Mouse (Mus musculus): Measurements from ENCODE around the gene Tas1r2. TPM values are rescaled to one million over a fixed set of nuclear protein-coding genes. Genes with fewer than 3 reads are reported as not detected.

The Tas1r2 gene
- polyA plus RNA-seq (2012; rRNA removed): not detected in 2 replicates

GRCm38 (mm10) chr4:139653238-139653637 is at the start of gene Tas1r2:
Gene Tas1r2, plus strand, starts transcription at chr4:139653538.
- no peak for DNase-seq (ENCODE audit: low spot score)

- no peak for DNase-seq (ENCODE audit: low spot score)
These were observed 48.1 kb upstream of the Tas1r2 start for GRCm38 (mm10) chr4:139605216-139605615.

GRCm38 (mm10) chr4:139606732-139607131 is 46.6 kb upstream of the Tas1r2 start:
- DNase-seq (ENCODE audit: low spot score): no peak

- no peak for DNase-seq (ENCODE audit: low spot score)
These were observed 44.4 kb upstream of the Tas1r2 start for GRCm38 (mm10) chr4:139608975-139609374.

- DNase-seq (ENCODE audit: low spot score): no peak
These were observed 42.4 kb upstream of the Tas1r2 start for GRCm38 (mm10) chr4:139610954-139611353.

- DNase-seq (ENCODE audit: low spot score): peak; percentile 75
These were observed 41.8 kb upstream of the Tas1r2 start for GRCm38 (mm10) chr4:139611542-139611953.

GRCm38 (mm10) chr4:139614524-139615260 is 38.6 kb upstream of the Tas1r2 start:
- DNase-seq (ENCODE audit: low spot score): no peak

GRCm38 (mm10) chr4:139616276-139617000 is 36.9 kb upstream of the Tas1r2 start:
- no peak for DNase-seq (ENCODE audit: low spot score)

GRCm38 (mm10) chr4:139617001-139617364 is 36.4 kb upstream of the Tas1r2 start:
- DNase-seq (ENCODE audit: low spot score): no peak

- no peak for DNase-seq (ENCODE audit: low spot score)
These were observed 33.6 kb upstream of the Tas1r2 start for GRCm38 (mm10) chr4:139619765-139620164.

GRCm38 (mm10) chr4:139622373-139623282 is 30.7 kb upstream of the Tas1r2 start, which contains the start of gene Aldh4a1:
Gene Aldh4a1, plus strand, starts transcription at chr4:139622866.
- peak; percentile 78 for DNase-seq (ENCODE audit: low spot score)

- DNase-seq (ENCODE audit: low spot score): no peak
These were observed 29.8 kb upstream of the Tas1r2 start for GRCm38 (mm10) chr4:139623434-139624115.

- DNase-seq (ENCODE audit: low spot score): no peak
These were observed 29.2 kb upstream of the Tas1r2 start for GRCm38 (mm10) chr4:139624116-139624489.

GRCm38 (mm10) chr4:139624706-139625105 is 28.6 kb upstream of the Tas1r2 start:
- DNase-seq (ENCODE audit: low spot score): no peak

- DNase-seq (ENCODE audit: low spot score): no peak
These were observed 26.0 kb upstream of the Tas1r2 start for GRCm38 (mm10) chr4:139627361-139627760.

- no peak for DNase-seq (ENCODE audit: low spot score)
These were observed 23.2 kb upstream of the Tas1r2 start for GRCm38 (mm10) chr4:139630171-139630570.

- DNase-seq (ENCODE audit: low spot score): no peak
These were observed 22.2 kb upstream of the Tas1r2 start for GRCm38 (mm10) chr4:139631141-139631540.

- DNase-seq (ENCODE audit: low spot score): no peak
These were observed 21.6 kb upstream of the Tas1r2 start for GRCm38 (mm10) chr4:139631569-139632253.

- no peak for DNase-seq (ENCODE audit: low spot score)
These were observed 21.1 kb upstream of the Tas1r2 start for GRCm38 (mm10) chr4:139632254-139632580.

GRCm38 (mm10) chr4:139636373-139636772 is 17.0 kb upstream of the Tas1r2 start:
- DNase-seq (ENCODE audit: low spot score): no peak

- no peak for DNase-seq (ENCODE audit: low spot score)
These were observed 15.5 kb upstream of the Tas1r2 start for GRCm38 (mm10) chr4:139637847-139638246.

Measured in urinary bladder, adult 2 months (tissue).